ENCODE assay signal across 14 mouse cellular contexts in the genomic region with DNA sequence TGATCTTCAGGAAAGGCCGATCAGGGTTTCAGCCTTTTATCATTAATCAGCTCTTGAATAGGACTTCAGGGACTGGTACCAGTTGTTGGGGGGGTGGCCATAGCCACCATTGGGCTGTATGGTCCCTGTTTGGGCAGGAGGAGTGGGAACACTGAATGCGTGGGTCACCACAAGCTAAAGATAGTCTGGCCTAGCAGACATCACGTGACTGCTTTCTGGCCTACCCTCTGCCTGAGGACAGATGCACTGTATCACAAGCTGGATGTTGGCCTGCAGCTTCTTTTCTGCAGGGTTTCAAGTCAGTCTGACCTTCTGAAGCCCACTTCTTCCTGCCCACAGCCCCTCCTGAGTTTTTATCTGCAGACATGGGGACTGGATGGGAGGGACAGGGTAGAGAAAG. TPM values are rescaled to one million over a fixed set of nuclear protein-coding genes. Genes with fewer than 3 reads are reported as not detected.
DNase-seq lines count a peak whose midpoint lies in the region; ATAC-seq and TF ChIP-seq lines count a peak whose summit lies in the region.
"Had no signal": no experiment of that assay in that cellular context is flagged by ENCODE, and none has a peak within 500 bp of the region (broad histone marks: within the 10 kb centered on the region; RNA-seq: fewer than 3 reads in every experiment).

No protein-coding gene starts in this region.

- H3K4me2 ChIP-seq in myocyte (ENCODE audit: low read depth) = peak overlapping the region; percentile 52
- H3K4me2 ChIP-seq: midbrain, embryonic 15.5 days had no signal

- H3K4me3 ChIP-seq in myocyte = no peak overlapping the region
- H3K4me3 ChIP-seq: midbrain, embryonic 15.5 days had no signal

- no peaks in the 10 kb centered on the region for H3K36me3 ChIP-seq in myocyte (ENCODE audit: control insufficient read depth, insufficient read depth)
- H3K36me3 ChIP-seq: midbrain, embryonic 15.5 days had no signal

- H3K27me3 ChIP-seq in myocyte (ENCODE audit: control insufficient read depth, insufficient read depth, insufficient read length) = no peaks in the 10 kb centered on the region
- H3K27me3 ChIP-seq: midbrain, embryonic 15.5 days had no signal

- H3ac ChIP-seq in myocyte (ENCODE audit: control insufficient read depth, insufficient read length) = no peak overlapping the region

- ATAC-seq in frontal cortex, adult (ENCODE audit: low TSS enrichment) = peak; percentile 44; the same call in 1 of the 2 replicates
- ATAC-seq: intestine, postnatal 0 days; midbrain, embryonic 15.5 days had no signal

- intact Hi-C loops in heart, postnatal 14 days (cut with DNase I) = no loop called here

- peaks cover 98% of the 10 kb centered on the region for H3K79me2 ChIP-seq in myocyte (ENCODE audit: control insufficient read depth, insufficient read depth)

- TF ChIP-seq POLR2A in myocyte (IDR thresholded peaks at IDR 0.05; ENCODE audit: insufficient read length, low read depth) = no peak

- no peak for DNase-seq in frontal cortex, adult 2 months (ENCODE audit: extremely low spot score in 1 of 2, low spot score in 1 of 2)
- DNase-seq in ovary, postnatal 36 days (ENCODE audit: low spot score) = peak; percentile 27
- DNase-seq in ovary, postnatal 14 days (ENCODE audit: low spot score) = no peak
- DNase-seq in heart, postnatal 14 days = peak; percentile 29 to 56
- DNase-seq in cerebellum, adult 8-10 months = no peak
- no peak for DNase-seq in cerebellum, adult 9-10 months
- DNase-seq: adrenal gland, postnatal 10 days had no signal

TF ChIP-seq in myocyte, 11 proteins besides CTCF, POLR2A, EP300 and RAD21:
- peak; percentile 37 for TF ChIP-seq SRF (IDR thresholded peaks at IDR 0.05; ENCODE audit: control insufficient read depth, insufficient read length, low read depth)
- TF ChIP-seq TCF12 (IDR thresholded peaks at IDR 0.05; ENCODE audit: insufficient read depth, poor library complexity, severe bottlenecking) = no peak
- TF ChIP-seq CEBPB (IDR thresholded peaks at IDR 0.05; ENCODE audit: insufficient read depth, poor library complexity, severe bottlenecking) = no peak
- TF ChIP-seq USF1 (IDR thresholded peaks at IDR 0.05; ENCODE audit: low read depth) = peak; percentile 89
- peak in 2 of 3 experiments; percentile 65 to 67 for TF ChIP-seq MYOD1 (IDR thresholded peaks at IDR 0.05; ENCODE audit: control insufficient read depth in 1 of 3, insufficient read length in 2 of 3, low read depth in 2 of 3)
- TF ChIP-seq MYOG (IDR thresholded peaks at IDR 0.05; ENCODE audit: control insufficient read depth in 1 of 3, insufficient read depth in 1 of 3, insufficient read length in 2 of 3, low read depth in 2 of 3) = peak; percentile 13 to 84 (median 42)

RNA-seq across cellular contexts. Expression of gene Larp1, which starts 24.8 kb away (rescaled TPM):
- 45.6 and 47.8 TPM in 2 replicates for polyA plus RNA-seq in frontal cortex, adult 2 months (2012; rRNA removed)
- total RNA-seq in heart, postnatal 14 days (2021) = 10 to 100 TPM; 49.8 to 52.8 TPM
- 67.6 TPM for polyA plus RNA-seq in myocyte (2012; fragmentation: generic; extraction: Trizol)

RNA-seq across cellular contexts. Expression of gene Gm12248, which starts 59.3 kb away (rescaled TPM):
- polyA plus RNA-seq in frontal cortex, adult 2 months (2012; rRNA removed) = not detected in 2 replicates
- not detected for total RNA-seq in heart, postnatal 14 days (2021)
- 0.19 TPM for polyA plus RNA-seq in myocyte (2012; fragmentation: generic; extraction: Trizol)
- total RNA-seq: adrenal gland, postnatal 10 days; neutrophil, adult 5-6 weeks had no signal
- polyA plus RNA-seq: cerebellum, adult 2 months; intestine, postnatal 0 days; limb, embryonic 14.5 days had no signal

Comparison
In these comparisons a context has a peak if more than half of its experiments do, and no peak if none do; other contexts are left out.
1. DNase-seq: peak in ovary, postnatal 36 days (single experiment) and heart, postnatal 14 days (2 of 2); none in frontal cortex, adult 2 months (0 of 2), ovary, postnatal 14 days (single experiment), cerebellum, adult 8-10 months (single experiment) and cerebellum, adult 9-10 months (single experiment).